Mouse (Mus musculus) G1E (cell line): ENCODE results near the gene Jhy. TPM values are rescaled to one million over a fixed set of nuclear protein-coding genes. Genes with fewer than 3 reads are reported as not detected.

ENCODE experiments used
- ATAC-seq: 2 replicates; pipeline ENCODE4 v1.8.0; 2016; ENCODE audit warnings: mild to moderate bottlenecking; ENCODE audit not compliant: insufficient number of reproducible peaks, poor library complexity, low FRiP score, severe bottlenecking; ENCODE audit errors: extremely low read depth
- DNase-seq: peaks from one replicate; pipeline ENCODE4 v3.0.0; 2012; ENCODE audit warnings: low spot score
- H3K27me3 ChIP-seq: 2 replicates; pipeline ENCODE4 v1.6.1; 2012; ENCODE audit warnings: mild to moderate bottlenecking, low read length, inconsistent platforms; ENCODE audit not compliant: insufficient read depth
- H3K36me3 ChIP-seq: replicated peaks from 2 replicates; pipeline ENCODE3; 2012; ENCODE audit warnings: mild to moderate bottlenecking, inconsistent platforms
- H3K4me1 ChIP-seq: 2 replicates; pipeline ENCODE4 v1.6.1; 2012; ENCODE audit warnings: low read depth, low read length, inconsistent platforms, mixed read lengths; ENCODE audit not compliant: insufficient read depth
- H3K4me3 ChIP-seq: 2 replicates; pipeline ENCODE4 v1.5.1; 2012; ENCODE audit warnings: low read depth, mild to moderate bottlenecking, inconsistent platforms, low read length, moderate library complexity, mixed read lengths
- H3K9me3 ChIP-seq: replicated peaks from 2 replicates; pipeline ENCODE4 v1.6.1; 2012; ENCODE audit warnings: inconsistent platforms
- CTCF ChIP-seq: IDR thresholded peaks from 2 replicates; pipeline ENCODE4 v1.5.1; 2012; ENCODE audit warnings: low read depth, low read length, inconsistent platforms, mixed read lengths
- GATA1 ChIP-seq: IDR thresholded peaks from 2 replicates; pipeline ENCODE4 v1.6.1; 2012; ENCODE audit warnings: borderline replicate concordance, low read length, inconsistent platforms, mixed read lengths
- GATA2 ChIP-seq: IDR thresholded peaks from 2 replicates; pipeline ENCODE4 v1.6.1; 2012; ENCODE audit warnings: low read depth, low read length, inconsistent platforms, borderline replicate concordance
- POLR2AphosphoS5 ChIP-seq: IDR thresholded peaks from 2 replicates; pipeline ENCODE4 v1.6.1; 2012; ENCODE audit warnings: low read depth, low read length, inconsistent platforms; ENCODE audit not compliant: insufficient replicate concordance
- TAL1 ChIP-seq: conservative IDR thresholded peaks from 2 replicates; pipeline ENCODE4 v1.6.1; 2012; ENCODE audit warnings: low read depth, low read length, inconsistent platforms, mixed read lengths
- polyA plus RNA-seq: library from polyadenylated mRNA; stranded (reverse); fragments of >175 nt; gene quantifications from 2 replicates; pipeline ENCODE4 v1.2.3, GENCODE M21; 2012
- total RNA-seq, 2 experiments: library from RNA; stranded (forward) in 1 of 2; stranded (reverse) in 1 of 2; fragments of 200-1000 nt in 1 of 2; fragments of >200 nt in 1 of 2; fragmentation: Nextera tagmentation in 1 of 2; gene quantifications; 2 replicates each; pipeline ENCODE4 v1.2.3; 2014 to 2017

The Jhy gene
- total and polyA plus RNA-seq, 3 experiments, result 0.44 TPM; not detected in 2

- H3K36me3 ChIP-seq, result no peaks in the 10 kb centered on the region
- no peaks in the 10 kb centered on the region for H3K4me1 ChIP-seq
- H3K27me3 ChIP-seq, result no peaks in the 10 kb centered on the region
- no peak overlapping the region for H3K4me3 ChIP-seq
- H3K9me3 ChIP-seq, result no peaks in the 10 kb centered on the region
- no peak for ATAC-seq
- DNase-seq, result no peak
- TF ChIP-seq GATA1, result no peak
- TF ChIP-seq POLR2AphosphoS5, result no peak
Observed at GRCm38 (mm10) chr9:40889389-40889788, 74.5 kb downstream of the Jhy start.

- no peaks in the 10 kb centered on the region for H3K36me3 ChIP-seq
- TF ChIP-seq POLR2AphosphoS5 (no peak), GATA2 (no peak), TAL1 (no peak), GATA1 (no peak)
- H3K9me3 ChIP-seq, result no peaks in the 10 kb centered on the region
- ATAC-seq, result no peak
- H3K4me3 ChIP-seq, result no peak overlapping the region
- no peaks in the 10 kb centered on the region for H3K4me1 ChIP-seq
- H3K27me3 ChIP-seq, result no peaks in the 10 kb centered on the region
- no peak for DNase-seq
Observed at GRCm38 (mm10) chr9:40885669-40886068, 78.2 kb downstream of the Jhy start.

GRCm38 (mm10) chr9:40878998-40879397 lies 84.9 kb downstream of the Jhy start:
- peaks cover 1% of the 10 kb centered on the region; the same call in 1 of the 2 replicates for H3K27me3 ChIP-seq
- TF ChIP-seq CTCF (no peak), GATA2 (no peak), GATA1 (no peak), POLR2AphosphoS5 (no peak), TAL1 (no peak)

GRCm38 (mm10) chr9:40878291-40878945 lies 85.5 kb downstream of the Jhy start:
- no peak for TF ChIP-seq GATA1
- TF ChIP-seq GATA2, result no peak
- TF ChIP-seq TAL1, result no peak
- TF ChIP-seq POLR2AphosphoS5, result no peak
- TF ChIP-seq CTCF, result no peak
- H3K36me3 ChIP-seq, result no peaks in the 10 kb centered on the region
- no peaks in the 10 kb centered on the region for H3K9me3 ChIP-seq
- H3K27me3 ChIP-seq, result peaks cover 3% of the 10 kb centered on the region; the same call in 1 of the 2 replicates
- no peaks in the 10 kb centered on the region for H3K4me1 ChIP-seq
- no peak overlapping the region for H3K4me3 ChIP-seq
- ATAC-seq (no peak), DNase-seq (no peak)

More at GRCm38 (mm10) chr9:40878998-40879397, 84.9 kb downstream of the Jhy start:
- Histone ChIP-seq H3K36me3 (no peaks in the 10 kb centered on the region), H3K4me1 (no peaks in the 10 kb centered on the region), H3K9me3 (no peaks in the 10 kb centered on the region), H3K4me3 (no peak overlapping the region)
- DNase-seq (no peak), ATAC-seq (no peak)

- ATAC-seq, result no peak
- Histone ChIP-seq H3K27me3 (peaks cover 3% of the 10 kb centered on the region; the same call in 1 of the 2 replicates), H3K4me1 (no peaks in the 10 kb centered on the region), H3K4me3 (no peak overlapping the region), H3K36me3 (no peaks in the 10 kb centered on the region), H3K9me3 (no peaks in the 10 kb centered on the region)
- TF ChIP-seq GATA2 (no peak), POLR2AphosphoS5 (no peak), GATA1 (no peak), TAL1 (no peak), CTCF (no peak)
- DNase-seq, result no peak
Observed at GRCm38 (mm10) chr9:40877881-40878235, 86.1 kb downstream of the Jhy start.

GRCm38 (mm10) chr9:40877146-40877880 lies 86.6 kb downstream of the Jhy start:
- ATAC-seq (no peak), DNase-seq (no peak)
- Histone ChIP-seq H3K9me3 (no peaks in the 10 kb centered on the region), H3K36me3 (no peaks in the 10 kb centered on the region), H3K4me3 (no peak overlapping the region), H3K27me3 (peaks cover 3% of the 10 kb centered on the region; the same call in 1 of the 2 replicates), H3K4me1 (no peaks in the 10 kb centered on the region)
- no peak for TF ChIP-seq GATA1
- no peak for TF ChIP-seq CTCF
- TF ChIP-seq TAL1, result no peak

GRCm38 (mm10) chr9:40876693-40877092 lies 87.2 kb downstream of the Jhy start:
- DNase-seq, result no peak
- TF ChIP-seq GATA2, result no peak
- TF ChIP-seq GATA1, result no peak
- no peak for TF ChIP-seq POLR2AphosphoS5
- TF ChIP-seq CTCF, result no peak
- TF ChIP-seq TAL1, result no peak
- ATAC-seq, result no peak
- Histone ChIP-seq H3K36me3 (no peaks in the 10 kb centered on the region), H3K4me1 (no peaks in the 10 kb centered on the region), H3K9me3 (no peaks in the 10 kb centered on the region), H3K27me3 (peaks cover 3% of the 10 kb centered on the region; the same call in 1 of the 2 replicates), H3K4me3 (no peak overlapping the region)
